ENCODE assay signal across 13 mouse cellular contexts in genomic region chr3:16853992-16854391, GRCm38 (mm10).
DNase-seq lines count a peak whose midpoint lies in the region; ATAC-seq and TF ChIP-seq lines count a peak whose summit lies in the region.
"Had no signal": no experiment of that assay in that cellular context is flagged by ENCODE, and none has a peak within 500 bp of the region (broad histone marks: within the 10 kb centered on the region; RNA-seq: fewer than 3 reads in every experiment).

No protein-coding gene starts in this region.

- H3K9me3 ChIP-seq in hindbrain, embryonic 15.5 days = no peaks in the 10 kb centered on the region
- H3K9me3 ChIP-seq in midbrain, postnatal 0 days (ENCODE audit: low read length) = no peaks in the 10 kb centered on the region
- no peaks in the 10 kb centered on the region for H3K9me3 ChIP-seq in kidney, embryonic 15.5 days (replicated peaks)
- H3K9me3 ChIP-seq: limb, embryonic 12.5 days had no signal

- H3K9ac ChIP-seq in hindbrain, embryonic 15.5 days = peak overlapping the region; percentile 36; the same call in 1 of the 2 replicates
- H3K9ac ChIP-seq in midbrain, postnatal 0 days (replicated peaks; ENCODE audit: low read length, poor library complexity, severe bottlenecking) = peak overlapping the region; percentile 42; the same call in 1 of the 2 replicates
- no peak overlapping the region for H3K9ac ChIP-seq in kidney, embryonic 15.5 days
- H3K9ac ChIP-seq: limb, embryonic 12.5 days had no signal

- no peaks in the 10 kb centered on the region for H3K27me3 ChIP-seq in hindbrain, embryonic 15.5 days
- H3K27me3 ChIP-seq in midbrain, postnatal 0 days (ENCODE audit: insufficient read depth, low read length) = no peaks in the 10 kb centered on the region
- no peaks in the 10 kb centered on the region for H3K27me3 ChIP-seq in kidney, embryonic 15.5 days
- H3K27me3 ChIP-seq: limb, embryonic 12.5 days had no signal

- 19% methylated on average over 5 of the region's 5 CpGs for WGBS in hindbrain, embryonic 15.5 days
- 22% methylated on average over 5 of the region's 5 CpGs for WGBS in midbrain, postnatal 0 days
- 52% methylated on average over 5 of the region's 5 CpGs for WGBS in kidney, embryonic 15.5 days

- H3K4me3 ChIP-seq in hindbrain, embryonic 15.5 days = no peak overlapping the region
- no peak overlapping the region for H3K4me3 ChIP-seq in midbrain, postnatal 0 days (ENCODE audit: low read depth, low read length)
- no peak overlapping the region for H3K4me3 ChIP-seq in kidney, embryonic 15.5 days (replicated peaks)
- H3K4me3 ChIP-seq: limb, embryonic 12.5 days had no signal

- peaks cover 9% of the 10 kb centered on the region for H3K4me1 ChIP-seq in hindbrain, embryonic 15.5 days (replicated peaks)
- no peaks in the 10 kb centered on the region for H3K4me1 ChIP-seq in midbrain, postnatal 0 days (ENCODE audit: insufficient read depth, low read length)
- no peaks in the 10 kb centered on the region for H3K4me1 ChIP-seq in kidney, embryonic 15.5 days
- H3K4me1 ChIP-seq: limb, embryonic 12.5 days had no signal

- H3K27ac ChIP-seq in hindbrain, embryonic 15.5 days (replicated peaks) = peak overlapping the region; percentile 89
- peak overlapping the region; percentile 86 for H3K27ac ChIP-seq in midbrain, postnatal 0 days (ENCODE audit: low read depth, low read length)
- no peak overlapping the region for H3K27ac ChIP-seq in kidney, embryonic 15.5 days
- H3K27ac ChIP-seq: limb, embryonic 12.5 days had no signal

- H3K4me2 ChIP-seq in hindbrain, embryonic 15.5 days = peak overlapping the region; percentile 35
- 0 out of 2 replicates have a peak overlapping the region, but pooled peaks have one; percentile 10 for H3K4me2 ChIP-seq in midbrain, postnatal 0 days (ENCODE audit: low read depth, low read length, poor library complexity, severe bottlenecking)
- H3K4me2 ChIP-seq in kidney, embryonic 15.5 days = no peak overlapping the region
- H3K4me2 ChIP-seq: limb, embryonic 12.5 days had no signal

- peak; percentile 88 for ATAC-seq in hindbrain, embryonic 15.5 days (ENCODE audit: low FRiP score, low read depth)
- peak; percentile 90 for ATAC-seq in midbrain, postnatal 0 days (ENCODE audit: low FRiP score)
- ATAC-seq in kidney, embryonic 15.5 days (replicated peaks; ENCODE audit: low FRiP score) = no peak

- H3K36me3 ChIP-seq in hindbrain, embryonic 15.5 days = no peaks in the 10 kb centered on the region
- H3K36me3 ChIP-seq in midbrain, postnatal 0 days (ENCODE audit: insufficient read depth, low read length) = no peaks in the 10 kb centered on the region
- H3K36me3 ChIP-seq in kidney, embryonic 15.5 days = no peaks in the 10 kb centered on the region
- H3K36me3 ChIP-seq: limb, embryonic 12.5 days had no signal

- peak; percentile 12 for DNase-seq in cerebellum, postnatal 14 days
- DNase-seq in cerebellum, postnatal 36 days = no peak
- peak; percentile 28 for DNase-seq in brain, embryonic 18.5 days (ENCODE audit: low read depth, low spot score)
- peak; percentile 74 for DNase-seq in midbrain, postnatal 0 days (ENCODE audit: low spot score)
- no peak for DNase-seq in thymus, postnatal 10 days (ENCODE audit: low spot score in 2 of 2)
- no peak for DNase-seq in cerebellum, adult 9-11 months
- DNase-seq: cerebellum, adult 9-10 months; lung, postnatal 4 days; right cerebral cortex, postnatal 4 days; thymus, postnatal 4 days had no signal

- TF ChIP-seq CTCF in midbrain, postnatal 0 days (IDR thresholded peaks at IDR 0.05) = peak; percentile 72

Comparison
In these comparisons a context has a peak if more than half of its experiments do, and no peak if none do; other contexts are left out.
1. DNase-seq: peak in cerebellum, postnatal 14 days (2 of 2), brain, embryonic 18.5 days (single experiment) and midbrain, postnatal 0 days (single experiment); none in cerebellum, postnatal 36 days (0 of 2), thymus, postnatal 10 days (0 of 2) and cerebellum, adult 9-11 months (single experiment).